In genomic region chr2:128862636-128863035, GRCm38 (mm10) we compare ENCODE assay signal across 8 mouse cellular contexts. TPM values are rescaled to one million over a fixed set of nuclear protein-coding genes. Genes with fewer than 3 reads are reported as not detected.
DNase-seq lines count a peak whose midpoint lies in the region; ATAC-seq and TF ChIP-seq lines count a peak whose summit lies in the region.
"Had no signal": no experiment of that assay in that cellular context is flagged by ENCODE, and none has a peak within 500 bp of the region (broad histone marks: within the 10 kb centered on the region; RNA-seq: fewer than 3 reads in every experiment).

TSS of gene Fbln7 (plus strand) at chr2:128862981.

- peak within 1 kb of the TSS; percentile 69 for H3K9ac ChIP-seq in lung, embryonic 16.5 days (ENCODE audit: low read length)
- peak within 1 kb of the TSS; percentile 55 for H3K9ac ChIP-seq in forebrain, embryonic 15.5 days (replicated peaks)
- peak within 1 kb of the TSS; percentile 48 for H3K9ac ChIP-seq in limb, embryonic 14.5 days (ENCODE audit: low read depth, low read length, severe bottlenecking)
- peak within 1 kb of the TSS; percentile 9; the same call in 1 of the 2 replicates for H3K9ac ChIP-seq in stomach, embryonic 15.5 days

- peaks cover 3% of the 10 kb centered on the region; the same call in 1 of the 2 replicates for H3K27me3 ChIP-seq in lung, embryonic 16.5 days (ENCODE audit: control insufficient read depth, insufficient read depth, low read depth, low read length)
- peaks cover 4% of the 10 kb centered on the region; the same call in 1 of the 2 replicates for H3K27me3 ChIP-seq in forebrain, embryonic 15.5 days
- 0 out of 2 replicates have a peak, but pooled peaks cover 7% of the 10 kb centered on the region for H3K27me3 ChIP-seq in limb, embryonic 14.5 days (ENCODE audit: control insufficient read depth, insufficient read depth, low read length)
- 0 out of 2 replicates have a peak, but pooled peaks cover 6% of the 10 kb centered on the region for H3K27me3 ChIP-seq in stomach, embryonic 15.5 days (replicated peaks)

- WGBS in lung, embryonic 16.5 days: 90% methylated on average over 9 of the region's 9 CpGs
- WGBS in forebrain, embryonic 15.5 days: 92% methylated on average over 9 of the region's 9 CpGs
- 81% methylated on average over 9 of the region's 9 CpGs for WGBS in limb, embryonic 14.5 days
- 89% methylated on average over 9 of the region's 9 CpGs for WGBS in stomach, embryonic 15.5 days

- ATAC-seq in lung, embryonic 16.5 days (ENCODE audit: low read depth): no peak
- ATAC-seq in forebrain, embryonic 15.5 days (replicated peaks): no peak
- ATAC-seq in limb, embryonic 14.5 days (ENCODE audit: low FRiP score, low read depth): no peak
- no peak for ATAC-seq in stomach, embryonic 15.5 days (ENCODE audit: insufficient read depth, low FRiP score, low read depth)

- DNase-seq in lung, adult 18-20 months: no peak
- DNase-seq in limb, embryonic 14.5 days (ENCODE audit: low spot score): no peak
- DNase-seq in embryo, embryonic 10 days (ENCODE audit: low spot score): no peak
- DNase-seq in right cerebral cortex, adult 18-20 months: no peak
- DNase-seq: right cerebral cortex, postnatal 4 days had no signal

- H3K36me3 ChIP-seq in lung, embryonic 16.5 days (ENCODE audit: control insufficient read depth, insufficient read depth, low read length): no peaks in the 10 kb centered on the region
- H3K36me3 ChIP-seq in forebrain, embryonic 15.5 days: no peaks in the 10 kb centered on the region
- H3K36me3 ChIP-seq in limb, embryonic 14.5 days (ENCODE audit: control insufficient read depth, insufficient read depth, low read length): no peaks in the 10 kb centered on the region
- no peaks in the 10 kb centered on the region for H3K36me3 ChIP-seq in stomach, embryonic 15.5 days

- peak within 1 kb of the TSS; percentile 58 for H3K4me3 ChIP-seq in lung, embryonic 16.5 days (ENCODE audit: low read length)
- peak within 1 kb of the TSS; percentile 50 for H3K4me3 ChIP-seq in forebrain, embryonic 15.5 days
- peak within 1 kb of the TSS; percentile 49 for H3K4me3 ChIP-seq in limb, embryonic 14.5 days (replicated peaks; ENCODE audit: low read length)
- H3K4me3 ChIP-seq in stomach, embryonic 15.5 days (replicated peaks): peak within 1 kb of the TSS; percentile 52

- H3K9me3 ChIP-seq in lung, embryonic 16.5 days (ENCODE audit: control insufficient read depth, low read length): no peaks in the 10 kb centered on the region
- no peaks in the 10 kb centered on the region for H3K9me3 ChIP-seq in forebrain, embryonic 15.5 days
- no peaks in the 10 kb centered on the region for H3K9me3 ChIP-seq in limb, embryonic 14.5 days (ENCODE audit: control insufficient read depth, low read length)
- H3K9me3 ChIP-seq in stomach, embryonic 15.5 days: no peaks in the 10 kb centered on the region

- no peak within 1 kb of the TSS for H3K27ac ChIP-seq in lung, embryonic 16.5 days (ENCODE audit: low read length)
- H3K27ac ChIP-seq in forebrain, embryonic 15.5 days (replicated peaks): no peak within 1 kb of the TSS
- no peak within 1 kb of the TSS for H3K27ac ChIP-seq in limb, embryonic 14.5 days (replicated peaks; ENCODE audit: low read depth, low read length)
- no peak within 1 kb of the TSS for H3K27ac ChIP-seq in stomach, embryonic 15.5 days

- peak within 1 kb of the TSS; percentile 94 for H3K4me2 ChIP-seq in lung, embryonic 16.5 days (ENCODE audit: low read depth, low read length)
- H3K4me2 ChIP-seq in forebrain, embryonic 15.5 days (replicated peaks): peak within 1 kb of the TSS; percentile 94
- peak within 1 kb of the TSS; percentile 89 for H3K4me2 ChIP-seq in limb, embryonic 14.5 days (replicated peaks; ENCODE audit: low read depth, low read length, severe bottlenecking)
- H3K4me2 ChIP-seq in stomach, embryonic 15.5 days: peak within 1 kb of the TSS; percentile 89

- no peak for TF ChIP-seq POLR2A in limb, embryonic 14.5 days (IDR thresholded peaks at IDR 0.05; ENCODE audit: borderline replicate concordance, extremely low read depth, insufficient read depth, insufficient read length)

- H3K4me1 ChIP-seq in lung, embryonic 16.5 days (replicated peaks; ENCODE audit: control insufficient read depth, insufficient read depth, low read length): peaks cover 9% of the 10 kb centered on the region
- peaks cover 14% of the 10 kb centered on the region for H3K4me1 ChIP-seq in forebrain, embryonic 15.5 days
- H3K4me1 ChIP-seq in limb, embryonic 14.5 days (ENCODE audit: control insufficient read depth, insufficient read depth, low read length): no peaks in the 10 kb centered on the region
- H3K4me1 ChIP-seq in stomach, embryonic 15.5 days: peaks cover 4% of the 10 kb centered on the region; the same call in 1 of the 2 replicates

RNA-seq across cellular contexts. Expression of gene Fbln7, which starts in this region (rescaled TPM):
- polyA plus RNA-seq in lung, embryonic 16.5 days (2015; fragmentation: Nextera tagmentation; extraction: Ambion mirVana): 7.9 and 8.0 TPM in 2 replicates
- polyA plus RNA-seq in forebrain, embryonic 15.5 days (2015; fragmentation: Nextera tagmentation; extraction: Ambion mirVana): 2.0 and 2.1 TPM in 2 replicates
- 15.0 and 18.7 TPM in 2 replicates for polyA plus RNA-seq in limb, embryonic 14.5 days (2012; rRNA removed)
- polyA plus RNA-seq in limb, embryonic 14.5 days (2014; fragmentation: Nextera tagmentation; extraction: Ambion mirVana): 6.8 and 8.9 TPM in 2 replicates
- polyA plus RNA-seq in stomach, embryonic 15.5 days (2015; fragmentation: Nextera tagmentation; extraction: Ambion mirVana): 4.7 and 4.8 TPM in 2 replicates

Comparison
In these comparisons a context has a peak if more than half of its experiments do, and no peak if none do; other contexts are left out.
1. H3K9ac ChIP-seq: peak in every context shown above with its lines; median percentile 69 in lung, embryonic 16.5 days; 55 in forebrain, embryonic 15.5 days; 48 in limb, embryonic 14.5 days; 9 in stomach, embryonic 15.5 days.